Mouse (Mus musculus) left cerebral cortex, adult 9 months (tissue): Measurements from ENCODE around the gene Snx12.
"Not testable (repeated sequence)": the region's sequence is repeated elsewhere in the genome, so short reads cannot be mapped to it uniquely, and the experiment has no call there.

Experiments
- DNase-seq, 2 experiments: peaks; one replicate each; pipeline ENCODE4 v3.0.0; 2022; ENCODE audit warnings: low spot score in 2 of 2

Snx12 gene

DNA sequence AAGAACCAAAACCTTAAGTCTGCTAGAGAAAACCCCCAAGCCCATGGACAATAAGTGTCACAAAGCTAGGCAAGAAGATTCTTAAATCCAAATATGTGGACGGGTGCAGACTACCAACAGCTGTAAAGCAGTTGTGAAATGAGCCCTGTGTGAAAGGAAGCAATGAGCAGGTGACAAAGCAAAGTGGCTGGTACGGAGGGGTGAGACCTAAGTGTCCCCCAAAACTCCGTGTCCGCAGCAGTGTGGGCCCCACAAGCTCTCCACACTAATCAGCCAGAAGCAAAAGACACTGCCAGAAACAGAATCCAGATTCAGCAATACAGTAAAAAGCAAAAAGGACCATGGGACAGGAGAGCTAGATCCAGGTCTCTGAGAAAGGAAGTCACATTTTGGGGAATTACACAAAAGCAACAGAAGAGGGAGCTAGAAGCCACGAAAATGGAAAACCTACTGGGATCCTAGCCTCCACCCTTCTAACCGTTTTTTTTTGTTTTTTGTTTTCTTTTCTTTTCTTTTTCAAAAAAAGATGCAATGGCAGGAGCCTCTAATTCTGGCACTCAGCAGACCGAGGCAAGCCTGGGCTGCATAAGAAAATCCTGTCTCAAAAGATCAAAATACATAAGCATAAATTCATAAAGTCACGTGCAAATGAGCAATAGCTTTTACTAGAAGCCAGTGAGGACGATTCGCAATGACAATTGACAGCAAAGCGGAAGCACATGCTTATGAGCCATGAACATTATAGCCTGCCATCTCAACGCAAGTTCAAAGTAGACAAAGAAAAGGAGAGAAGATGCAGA lies 90.2 kb downstream of the Snx12 start:
- peak in 1 of 2 experiments; percentile 35 for DNase-seq

DNA sequence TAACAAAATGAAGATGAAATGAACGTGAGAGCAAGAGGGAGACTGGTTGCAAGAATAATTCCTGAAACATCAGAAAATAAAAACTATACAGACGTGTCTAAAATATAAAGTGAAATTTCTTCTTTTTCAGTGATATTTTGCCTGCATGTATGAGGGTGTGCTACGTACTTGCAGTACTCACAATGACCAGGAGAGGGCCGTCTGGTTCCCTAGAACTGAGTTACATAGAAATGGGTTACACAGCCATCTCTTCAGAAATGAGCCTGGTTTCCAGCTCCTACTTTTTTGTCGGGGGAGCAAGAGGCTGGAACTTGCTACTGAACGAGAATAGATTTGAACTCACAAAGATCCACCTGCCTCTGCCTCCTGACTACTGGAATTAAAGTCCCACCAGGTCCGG lies 91.4 kb downstream of the Snx12 start:
- DNase-seq, result peak; percentile 5 to 83

DNA sequence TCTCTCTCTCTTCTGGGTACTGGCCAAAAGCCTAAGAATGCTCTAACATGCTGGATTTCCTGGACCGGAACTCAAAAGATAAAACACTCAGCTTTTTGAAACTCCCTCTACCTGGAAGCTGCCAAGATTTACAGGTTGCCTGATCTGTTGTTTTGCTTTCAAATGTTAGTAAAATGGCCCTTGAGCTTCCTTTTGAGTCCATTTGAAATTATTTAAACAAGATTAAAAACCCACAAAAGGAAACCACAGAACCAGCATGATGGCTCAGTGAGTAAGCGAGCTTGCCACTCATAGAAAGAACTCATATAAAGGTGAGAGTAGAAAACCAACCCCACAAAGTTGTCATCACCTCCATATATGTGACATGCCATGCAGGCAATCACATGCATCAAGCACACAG lies 93.8 kb downstream of the Snx12 start:
- DNase-seq, result no peak

DNA sequence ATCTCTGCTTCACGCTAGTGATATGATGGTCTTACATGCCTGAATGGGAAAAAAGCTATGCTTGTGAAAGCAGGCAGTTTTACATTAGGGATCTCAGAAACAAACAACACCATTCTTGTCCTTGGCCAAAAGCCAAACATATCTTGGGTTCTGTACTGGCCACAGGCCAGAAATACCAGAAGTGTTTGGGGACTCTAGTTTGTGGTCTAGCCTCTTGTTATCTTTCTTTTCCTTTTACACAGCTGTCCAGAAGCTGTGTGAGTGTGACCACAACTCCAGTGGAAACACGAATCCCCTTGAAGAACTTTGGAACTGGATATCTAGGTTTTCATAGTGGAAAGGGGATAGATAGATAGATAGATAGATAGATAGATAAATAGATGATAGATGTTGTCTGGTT lies 95.4 kb downstream of the Snx12 start:
- DNase-seq, result no peak

GRCm38 (mm10) chrX:101126474-101126955 lies 95.8 kb downstream of the Snx12 start:
- DNase-seq, result no peak

DNA sequence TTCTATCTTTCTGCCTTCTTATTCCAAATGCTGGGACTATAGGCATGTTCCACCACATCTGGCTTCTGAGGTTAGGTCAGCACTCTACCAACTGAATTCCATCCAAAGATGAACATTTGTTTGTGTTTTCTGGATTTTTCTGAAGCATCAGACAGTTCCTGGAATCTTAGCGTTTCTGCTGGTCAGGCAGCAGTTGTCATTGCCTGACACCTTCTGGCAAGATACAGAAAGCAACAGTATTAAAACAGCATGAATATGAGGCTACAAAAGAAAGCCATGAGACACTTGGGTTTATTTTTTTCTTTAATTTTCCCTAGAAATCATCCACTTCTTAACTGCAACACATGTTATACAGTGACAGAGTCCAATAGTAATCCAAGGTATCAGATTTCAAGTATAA lies 101.8 kb downstream of the Snx12 start:
- DNase-seq, result no peak

GRCm38 (mm10) chrX:101085920-101086319 lies 136.4 kb downstream of the Snx12 start, which contains the start of gene Slc7a3:
Gene Slc7a3, minus strand, starts transcription at chrX:101086020.
- DNase-seq, result no peak

GRCm38 (mm10) chrX:101085211-101085610 lies 137.2 kb downstream of the Snx12 start:
- DNase-seq, result not testable (repeated sequence)

DNA sequence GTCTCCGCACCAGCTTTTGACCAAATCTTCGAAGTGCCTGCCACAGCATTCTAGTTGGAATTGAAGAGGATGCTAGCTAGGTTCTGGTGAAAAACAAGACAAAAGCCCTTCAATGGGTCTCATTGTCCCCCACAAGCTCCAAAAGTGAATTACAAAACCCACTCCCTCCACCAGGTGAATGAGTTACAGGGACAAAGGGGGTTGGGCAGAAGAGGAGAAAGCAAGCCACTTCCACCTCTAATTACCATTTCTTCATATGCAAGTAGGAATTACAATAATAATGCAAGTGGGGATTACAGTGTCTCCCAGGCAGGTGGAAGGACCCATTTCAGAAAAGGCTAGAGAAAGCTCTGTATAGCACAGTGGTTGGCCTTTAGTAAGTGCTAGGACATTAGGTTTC lies 138.2 kb downstream of the Snx12 start:
- no peak for DNase-seq

DNA sequence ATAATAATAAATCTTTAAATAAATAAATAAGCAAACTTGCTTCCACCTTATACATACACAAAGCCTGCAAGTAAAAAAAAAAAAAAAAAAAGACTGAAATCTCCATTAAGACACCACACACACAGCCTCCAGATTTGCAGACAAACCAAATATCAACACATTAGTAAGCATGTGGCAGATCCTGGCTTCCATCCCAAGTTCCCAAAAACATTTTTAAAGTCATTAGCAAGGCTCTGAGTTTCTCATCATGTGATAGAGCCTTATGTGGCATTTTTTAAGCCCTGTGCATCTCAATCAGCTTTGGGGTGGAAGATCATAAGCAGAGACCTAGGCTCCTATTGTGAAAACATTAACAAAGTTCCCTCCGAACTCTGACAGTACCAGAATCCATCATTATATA lies 157.1 kb downstream of the Snx12 start:
- DNase-seq, result no peak

DNA sequence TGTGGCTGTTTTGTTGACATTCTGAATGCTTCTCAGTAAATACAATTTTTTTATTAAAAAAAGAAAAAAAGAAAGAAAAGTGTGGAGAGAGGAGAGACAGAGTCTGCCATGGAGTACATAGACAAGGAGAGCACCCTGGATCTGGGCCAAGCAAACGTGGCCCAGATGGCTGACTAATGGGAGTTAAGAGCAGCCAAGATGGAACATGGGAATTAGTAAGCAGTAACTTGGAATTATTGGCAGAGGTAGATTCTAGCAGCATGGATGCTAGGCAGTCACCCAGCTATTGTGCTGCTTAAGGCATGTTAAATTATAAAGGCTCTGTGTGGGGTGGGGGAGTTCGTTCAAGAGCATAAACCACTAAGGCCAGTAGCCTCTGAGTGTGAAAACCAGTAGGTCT lies 158.9 kb downstream of the Snx12 start:
- DNase-seq, result no peak

DNA sequence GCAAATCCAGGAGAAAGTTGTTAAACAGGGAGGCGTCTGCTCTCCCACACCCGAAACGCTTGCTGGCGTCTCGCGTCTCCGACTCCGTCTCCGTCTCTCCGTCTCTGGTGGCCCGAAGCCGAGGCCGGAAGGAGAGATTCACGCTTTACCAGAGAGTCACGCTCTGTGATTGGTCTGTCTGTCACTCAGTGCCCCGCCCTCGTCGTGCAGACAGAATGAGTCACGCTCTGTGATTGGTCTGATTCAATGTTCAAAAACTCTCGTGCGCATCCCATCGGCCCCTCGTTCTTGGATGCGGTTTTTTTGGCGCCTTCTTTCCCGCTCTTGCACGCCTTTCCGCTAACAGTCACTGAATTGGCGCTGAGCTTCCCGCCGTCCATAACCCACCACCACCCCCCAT lies 162.8 kb downstream of the Snx12 start, which contains the start of gene Tex11:
TSS of gene Tex11 (minus strand) at position 127 of the 400 bp plus-strand sequence.
- DNase-seq, result no peak
